Mouse (Mus musculus): ENCODE measurements around the gene Nop56. TPM values are rescaled to one million over a fixed set of nuclear protein-coding genes. Genes with fewer than 3 reads are reported as not detected.
A peak's percentile ranks its signal among the peaks of the same experiment; 100 is the strongest.

Gene Nop56
- polyA plus RNA-seq, 1 experiment from 2014 or later = 259 TPM

DNA sequence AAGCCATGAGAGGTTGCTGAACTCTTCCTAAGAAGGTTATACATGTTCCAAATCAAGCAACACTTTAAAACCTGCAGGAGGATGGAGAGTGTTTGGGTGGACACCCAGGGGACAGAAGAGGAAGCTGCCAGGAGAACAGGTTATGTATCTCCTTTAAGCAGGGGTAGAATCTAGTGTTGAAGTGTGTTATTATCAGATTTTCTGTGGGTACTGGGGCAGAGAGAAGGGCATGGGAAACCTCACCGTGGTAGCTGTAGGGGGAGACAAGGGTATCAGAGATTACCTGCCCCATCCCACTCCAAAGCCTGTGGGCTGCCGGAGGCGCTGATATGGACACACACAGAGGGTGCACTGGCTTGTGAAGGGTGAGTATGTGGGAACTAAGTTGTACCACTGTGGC is 18.8 kb downstream of the Nop56 start:
- WGBS = 52% methylated on average over 3 of the region's 3 CpGs
- H3K36me3 ChIP-seq (ENCODE audit: control insufficient read depth, insufficient read depth, low read length) = no peaks in the 10 kb centered on the region

DNA sequence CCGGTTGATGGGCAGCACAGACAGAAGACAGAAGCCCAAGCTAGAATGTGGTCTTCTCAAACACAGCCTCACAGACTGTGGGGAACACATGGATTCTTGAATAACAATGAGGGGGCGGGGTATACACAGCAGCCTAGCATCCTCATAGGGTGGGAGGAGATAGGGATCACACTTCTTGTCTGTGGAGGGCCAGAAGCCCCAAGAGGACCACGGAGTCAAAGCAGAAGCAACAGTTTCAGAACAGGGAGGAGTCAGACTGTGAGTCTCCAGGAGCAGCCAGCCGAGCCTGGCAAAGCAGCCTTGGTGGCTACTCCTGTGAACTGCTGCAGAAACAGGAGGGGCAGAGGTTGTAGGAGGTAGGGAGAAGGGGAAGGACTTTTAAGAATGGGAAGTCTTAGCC is 19.3 kb downstream of the Nop56 start:
- ATAC-seq = no peak
- no peaks in the 10 kb centered on the region for H3K27me3 ChIP-seq (replicated peaks; ENCODE audit: control insufficient read depth, insufficient read depth, low read length)
- no peak overlapping the region for H3K4me3 ChIP-seq (ENCODE audit: low read length)
- no peak overlapping the region for H3K9ac ChIP-seq (ENCODE audit: low read depth, low read length)
- no peak overlapping the region for H3K27ac ChIP-seq (ENCODE audit: low read depth, low read length)
- no peaks in the 10 kb centered on the region for H3K36me3 ChIP-seq (ENCODE audit: control insufficient read depth, insufficient read depth, low read length)
- 3% methylated on average over 4 of the region's 4 CpGs for WGBS
- no peak overlapping the region for H3K4me2 ChIP-seq (ENCODE audit: low read length)
- H3K9me3 ChIP-seq (ENCODE audit: control insufficient read depth, low read length) = no peaks in the 10 kb centered on the region
- H3K4me1 ChIP-seq (ENCODE audit: control insufficient read depth, insufficient read depth, low read depth, low read length) = peaks cover 22% of the 10 kb centered on the region

More for the DNA sequence above, 18.8 kb downstream of the Nop56 start:
- Histone ChIP-seq H3K27ac (ENCODE audit: low read depth, low read length) (no peak overlapping the region), H3K9ac (ENCODE audit: low read depth, low read length) (no peak overlapping the region), H3K4me1 (ENCODE audit: control insufficient read depth, insufficient read depth, low read depth, low read length) (peaks cover 22% of the 10 kb centered on the region), H3K9me3 (ENCODE audit: control insufficient read depth, low read length) (no peaks in the 10 kb centered on the region), H3K4me2 (ENCODE audit: low read length) (no peak overlapping the region), H3K4me3 (ENCODE audit: low read length) (no peak overlapping the region), H3K27me3 (replicated peaks; ENCODE audit: control insufficient read depth, insufficient read depth, low read length) (no peaks in the 10 kb centered on the region)
- no peak for ATAC-seq

GRCm38 (mm10) chr2:130294218-130294935 is 20.1 kb downstream of the Nop56 start:
- peak overlapping the region; percentile 80; the same call in 1 of the 2 replicates for H3K27ac ChIP-seq (ENCODE audit: low read depth, low read length)
- peaks cover 22% of the 10 kb centered on the region for H3K4me1 ChIP-seq (ENCODE audit: control insufficient read depth, insufficient read depth, low read depth, low read length)
- H3K9ac ChIP-seq (ENCODE audit: low read depth, low read length) = peak overlapping the region; percentile 90
- no peaks in the 10 kb centered on the region for H3K9me3 ChIP-seq (ENCODE audit: control insufficient read depth, low read length)
- peak overlapping the region; percentile 78 for H3K4me2 ChIP-seq (ENCODE audit: low read length)
- peak overlapping the region; percentile 86 for H3K4me3 ChIP-seq (ENCODE audit: low read length)
- no peak; the same call in 1 of the 2 replicates for ATAC-seq
- no peaks in the 10 kb centered on the region for H3K27me3 ChIP-seq (replicated peaks; ENCODE audit: control insufficient read depth, insufficient read depth, low read length)
- WGBS = 10% methylated on average over 18 of the region's 20 CpGs
- no peaks in the 10 kb centered on the region for H3K36me3 ChIP-seq (ENCODE audit: control insufficient read depth, insufficient read depth, low read length)

- Histone ChIP-seq H3K4me3 (ENCODE audit: low read length) (peak within 1 kb of the TSS; percentile 86), H3K36me3 (ENCODE audit: control insufficient read depth, insufficient read depth, low read length) (no peaks in the 10 kb centered on the region), H3K27ac (ENCODE audit: low read depth, low read length) (peak within 1 kb of the TSS; percentile 80), H3K4me2 (ENCODE audit: low read length) (peak within 1 kb of the TSS; percentile 78), H3K9ac (ENCODE audit: low read depth, low read length) (peak within 1 kb of the TSS; percentile 90), H3K27me3 (replicated peaks; ENCODE audit: control insufficient read depth, insufficient read depth, low read length) (no peaks in the 10 kb centered on the region), H3K9me3 (ENCODE audit: control insufficient read depth, low read length) (no peaks in the 10 kb centered on the region), H3K4me1 (ENCODE audit: control insufficient read depth, insufficient read depth, low read depth, low read length) (peaks cover 22% of the 10 kb centered on the region)
- WGBS = 0% methylated on average over 18 of the region's 39 CpGs
- peak; percentile 83 for ATAC-seq
Observed at GRCm38 (mm10) chr2:130294936-130295277, 20.7 kb downstream of the Nop56 start, which contains the start of gene Ebf4. Gene Ebf4 (plus strand): TSS chr2:130295169.

GRCm38 (mm10) chr2:130295331-130296133 is 21.3 kb downstream of the Nop56 start:
- Histone ChIP-seq H3K4me3 (ENCODE audit: low read length) (peak overlapping the region; percentile 86), H3K4me1 (ENCODE audit: control insufficient read depth, insufficient read depth, low read depth, low read length) (peaks cover 22% of the 10 kb centered on the region), H3K27me3 (replicated peaks; ENCODE audit: control insufficient read depth, insufficient read depth, low read length) (no peaks in the 10 kb centered on the region), H3K9me3 (ENCODE audit: control insufficient read depth, low read length) (no peaks in the 10 kb centered on the region), H3K4me2 (ENCODE audit: low read length) (peak overlapping the region; percentile 78), H3K27ac (ENCODE audit: low read depth, low read length) (peak overlapping the region; percentile 80), H3K36me3 (ENCODE audit: control insufficient read depth, insufficient read depth, low read length) (no peaks in the 10 kb centered on the region), H3K9ac (ENCODE audit: low read depth, low read length) (peak overlapping the region; percentile 90)
- WGBS = 0% methylated on average over 48 of the region's 99 CpGs
- ATAC-seq = peak; percentile 77

- H3K27me3 ChIP-seq (replicated peaks; ENCODE audit: control insufficient read depth, insufficient read depth, low read length) = no peaks in the 10 kb centered on the region
- 3% methylated on average over 20 of the region's 20 CpGs for WGBS
- H3K9ac ChIP-seq (ENCODE audit: low read depth, low read length) = peak overlapping the region; percentile 90
- no peaks in the 10 kb centered on the region for H3K9me3 ChIP-seq (ENCODE audit: control insufficient read depth, low read length)
- no peak for ATAC-seq
- peak overlapping the region; percentile 86 for H3K4me3 ChIP-seq (ENCODE audit: low read length)
- H3K36me3 ChIP-seq (ENCODE audit: control insufficient read depth, insufficient read depth, low read length) = no peaks in the 10 kb centered on the region
- H3K4me2 ChIP-seq (ENCODE audit: low read length) = peak overlapping the region; percentile 78
- no peak overlapping the region for H3K27ac ChIP-seq (ENCODE audit: low read depth, low read length)
- peaks cover 21% of the 10 kb centered on the region for H3K4me1 ChIP-seq (ENCODE audit: control insufficient read depth, insufficient read depth, low read depth, low read length)
Observed at GRCm38 (mm10) chr2:130296134-130296745, 22.0 kb downstream of the Nop56 start.

GRCm38 (mm10) chr2:130297580-130297979 is 23.4 kb downstream of the Nop56 start:
- Histone ChIP-seq H3K4me1 (ENCODE audit: control insufficient read depth, insufficient read depth, low read depth, low read length) (peaks cover 20% of the 10 kb centered on the region), H3K4me3 (ENCODE audit: low read length) (no peak overlapping the region), H3K9ac (ENCODE audit: low read depth, low read length) (no peak overlapping the region), H3K4me2 (ENCODE audit: low read length) (no peak overlapping the region), H3K9me3 (ENCODE audit: control insufficient read depth, low read length) (no peaks in the 10 kb centered on the region), H3K27ac (ENCODE audit: low read depth, low read length) (no peak overlapping the region), H3K27me3 (replicated peaks; ENCODE audit: control insufficient read depth, insufficient read depth, low read length) (no peaks in the 10 kb centered on the region), H3K36me3 (ENCODE audit: control insufficient read depth, insufficient read depth, low read length) (no peaks in the 10 kb centered on the region)
- no peak for ATAC-seq
- 84% methylated on average over 9 of the region's 9 CpGs for WGBS

DNA sequence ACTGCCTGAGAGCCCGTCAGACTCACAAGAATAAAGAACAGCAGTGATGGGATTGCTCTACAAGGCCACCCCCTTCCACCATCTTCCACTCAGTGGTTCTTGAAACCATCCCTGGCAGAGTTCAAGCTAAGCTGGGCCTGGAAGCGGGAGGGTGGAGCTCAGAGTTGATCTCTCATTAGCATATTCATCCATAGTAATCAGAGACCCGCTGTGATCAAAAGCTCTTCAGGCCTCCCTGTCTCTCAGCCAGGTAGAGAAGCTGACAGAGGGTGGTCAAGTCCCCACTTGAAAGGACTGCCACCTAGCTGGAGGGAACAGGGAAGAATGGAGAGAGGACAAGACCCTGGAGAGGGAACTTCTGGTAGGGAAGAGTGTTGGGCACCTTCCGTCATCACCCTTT is 28.8 kb downstream of the Nop56 start:
- ATAC-seq = no peak
- no peak overlapping the region for H3K9ac ChIP-seq (ENCODE audit: low read depth, low read length)
- H3K36me3 ChIP-seq (ENCODE audit: control insufficient read depth, insufficient read depth, low read length) = peaks cover 8% of the 10 kb centered on the region
- no peak overlapping the region for H3K4me3 ChIP-seq (ENCODE audit: low read length)
- no peaks in the 10 kb centered on the region for H3K27me3 ChIP-seq (replicated peaks; ENCODE audit: control insufficient read depth, insufficient read depth, low read length)
- no peak overlapping the region for H3K4me2 ChIP-seq (ENCODE audit: low read length)
- no peaks in the 10 kb centered on the region for H3K4me1 ChIP-seq (ENCODE audit: control insufficient read depth, insufficient read depth, low read depth, low read length)
- H3K27ac ChIP-seq (ENCODE audit: low read depth, low read length) = no peak overlapping the region
- no peaks in the 10 kb centered on the region for H3K9me3 ChIP-seq (ENCODE audit: control insufficient read depth, low read length)
- WGBS = 52% methylated on average over 4 of the region's 4 CpGs

GRCm38 (mm10) chr2:130327057-130327456 is 52.8 kb downstream of the Nop56 start:
- H3K27ac ChIP-seq (ENCODE audit: low read depth, low read length) = no peak overlapping the region
- no peaks in the 10 kb centered on the region for H3K36me3 ChIP-seq (ENCODE audit: control insufficient read depth, insufficient read depth, low read length)
- H3K4me1 ChIP-seq (ENCODE audit: control insufficient read depth, insufficient read depth, low read depth, low read length) = no peaks in the 10 kb centered on the region
- ATAC-seq = no peak
- no peaks in the 10 kb centered on the region for H3K27me3 ChIP-seq (replicated peaks; ENCODE audit: control insufficient read depth, insufficient read depth, low read length)
- H3K4me3 ChIP-seq (ENCODE audit: low read length) = no peak overlapping the region
- no peak overlapping the region for H3K4me2 ChIP-seq (ENCODE audit: low read length)
- no peak overlapping the region for H3K9ac ChIP-seq (ENCODE audit: low read depth, low read length)
- 79% methylated on average over 1 of the region's 1 CpGs for WGBS
- no peaks in the 10 kb centered on the region for H3K9me3 ChIP-seq (ENCODE audit: control insufficient read depth, low read length)

Measured in hindbrain, embryonic 16.5 days (tissue).